Mouse (Mus musculus): ENCODE results near the gene Olfr110. TPM values are rescaled to one million over a fixed set of nuclear protein-coding genes. Genes with fewer than 3 reads are reported as not detected.
"Not testable (repeated sequence)": the region's sequence is repeated elsewhere in the genome, so short reads cannot be mapped to it uniquely, and the experiment has no call there.

The Olfr110 gene
- not detected for total RNA-seq (2021)
- 0.09 and 0.11 TPM in 2 replicates for polyA plus RNA-seq (2012; rRNA removed)
- long read RNA-seq = 0 reads

DNA sequence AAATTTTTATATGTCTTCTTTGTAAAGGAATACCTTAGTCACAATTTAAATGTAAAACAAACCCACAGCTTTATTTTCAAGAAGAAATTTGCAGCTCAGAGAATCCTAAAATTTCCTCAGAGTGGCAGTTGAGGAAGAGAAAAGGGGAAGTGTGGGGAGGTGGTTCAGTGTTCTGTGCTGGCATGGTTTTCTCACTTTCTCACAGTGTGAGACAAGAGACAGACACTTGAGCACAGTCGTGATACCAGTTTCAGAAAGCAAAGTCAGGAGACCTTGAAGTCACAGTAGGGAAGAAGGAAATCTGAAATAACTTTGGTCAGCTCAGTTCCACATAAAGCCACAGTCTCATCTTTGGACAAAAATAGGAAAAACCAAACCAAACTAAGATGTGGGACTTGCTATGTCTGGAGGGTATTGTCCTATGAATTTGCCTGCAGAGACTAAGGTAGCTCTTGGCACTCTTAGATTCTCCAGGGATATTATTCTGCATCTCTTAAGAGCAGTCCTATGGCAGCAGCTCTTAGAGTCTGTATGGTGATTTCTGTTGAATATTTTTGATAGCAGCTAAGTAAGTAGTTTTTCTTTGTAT, at the start of gene Olfr110:
TSS of gene Olfr110 (plus strand) at position 539 of the 589 bp plus-strand sequence.
- DNase-seq = no peak

DNA sequence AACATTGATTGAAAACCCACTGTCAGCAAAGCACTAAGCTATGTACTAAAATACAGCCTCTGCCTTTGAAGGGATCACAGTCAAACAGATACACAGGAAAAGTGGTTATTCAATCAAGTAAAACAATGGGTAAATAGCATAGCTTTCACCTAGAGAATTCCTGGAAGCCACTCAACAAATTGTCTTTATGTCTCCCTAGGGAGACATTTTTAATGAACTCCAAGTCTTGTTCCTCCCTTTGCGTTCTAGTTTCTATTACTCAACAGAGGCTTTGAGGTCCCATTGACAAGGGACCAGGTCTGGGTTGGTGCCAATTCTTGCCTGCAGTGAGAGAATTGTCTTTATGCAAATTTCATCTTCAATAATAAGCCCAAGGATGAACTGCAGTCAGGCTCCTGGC, 47.1 kb upstream of the Olfr110 start, which contains the start of gene Olfr108:
TSS of gene Olfr108 (plus strand) at position 301 of the 400 bp plus-strand sequence.
- no peak for DNase-seq

DNA sequence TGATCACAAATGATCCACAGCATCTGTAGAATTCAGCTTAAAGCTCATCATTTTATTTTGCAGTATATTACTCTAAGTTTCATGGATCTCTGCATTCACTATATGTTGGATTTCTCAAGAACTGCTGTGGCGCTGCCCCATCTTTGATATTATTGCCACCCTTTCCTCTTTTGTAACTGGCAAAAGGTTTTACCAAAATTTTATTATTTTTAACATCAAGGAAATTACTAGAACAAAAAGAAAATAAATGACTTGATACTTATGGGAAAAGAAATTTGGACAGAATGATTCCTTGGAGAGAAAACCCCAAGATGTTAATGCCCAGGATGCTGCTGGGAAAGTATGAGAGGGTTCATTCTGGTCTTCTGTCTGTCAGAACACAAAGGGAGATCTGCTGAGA, 33.7 kb upstream of the Olfr110 start, which contains the start of gene Olfr109:
TSS of gene Olfr109 (plus strand) at position 301 of the 400 bp plus-strand sequence.
- DNase-seq = no peak

GRCm38 (mm10) chr17:37483452-37483851, 8.8 kb upstream of the Olfr110 start, which contains the start of gene H2-M2:
H2-M2 (minus strand) TSS chr17:37483552.
- DNase-seq = no peak

GRCm38 (mm10) chr17:37507730-37508129, 15.5 kb downstream of the Olfr110 start, which contains the start of gene Olfr111:
Olfr111 (plus strand) TSS chr17:37508030.
- no peak for DNase-seq

DNA sequence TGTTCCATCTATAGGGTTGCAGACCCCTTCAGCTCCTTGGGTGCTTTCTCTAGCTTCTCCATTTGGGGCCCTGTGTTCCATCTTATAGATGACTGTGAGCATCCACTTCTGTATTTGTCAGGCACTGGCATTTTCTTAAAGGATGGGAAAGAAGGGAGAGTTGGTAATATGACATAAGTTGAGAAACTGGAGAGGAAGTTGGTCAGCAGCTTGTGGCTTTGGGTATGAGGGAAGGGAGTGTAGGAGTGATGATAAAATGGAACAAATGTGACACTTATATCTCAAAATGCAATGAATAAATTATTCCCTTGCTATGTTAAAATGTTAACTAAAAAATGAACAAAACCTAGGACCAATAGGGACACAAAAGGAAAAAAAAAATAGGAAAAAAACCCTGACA, 32.3 kb downstream of the Olfr110 start:
- not testable (repeated sequence) for DNase-seq

DNA sequence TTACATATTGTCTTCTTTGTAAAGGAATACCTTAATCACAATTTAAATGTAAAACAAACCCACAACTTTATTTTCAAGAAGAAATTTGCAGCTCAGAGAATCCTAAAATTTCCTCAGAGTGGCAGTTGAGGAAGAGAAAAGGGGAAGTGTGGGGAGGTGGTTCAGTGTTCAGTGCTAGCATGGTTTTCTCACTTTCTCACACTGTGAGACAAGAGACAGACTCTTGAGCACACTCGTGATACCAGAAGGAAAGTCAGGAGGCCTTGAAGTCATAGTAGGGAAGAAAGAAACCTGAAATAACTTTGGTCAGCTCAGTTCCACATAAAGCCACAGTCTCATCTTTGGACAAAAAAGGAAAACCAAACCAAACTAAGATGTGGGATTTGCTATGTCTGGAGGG, 33.2 kb downstream of the Olfr110 start:
- not testable (repeated sequence) for DNase-seq

DNA sequence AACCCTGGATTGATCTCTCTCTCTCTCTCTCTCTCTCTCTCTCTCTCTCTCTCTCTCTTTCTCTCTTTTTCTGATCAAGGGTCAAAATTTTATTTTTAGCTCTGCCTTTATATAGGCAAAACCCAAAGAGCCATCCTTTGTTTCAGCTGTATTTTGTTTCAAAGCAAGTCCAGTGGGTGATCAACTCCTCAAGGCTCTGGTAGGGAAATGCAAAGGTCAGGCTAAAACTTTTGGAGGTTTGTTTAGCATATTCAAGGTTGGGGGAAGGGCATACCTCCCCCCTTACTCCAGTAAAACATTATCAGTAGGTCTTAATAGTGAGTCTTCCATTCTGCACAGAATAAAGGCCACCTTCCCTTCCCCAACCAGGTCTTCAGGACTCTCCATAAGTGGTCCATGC, 42.9 kb downstream of the Olfr110 start:
- no peak for DNase-seq

DNA sequence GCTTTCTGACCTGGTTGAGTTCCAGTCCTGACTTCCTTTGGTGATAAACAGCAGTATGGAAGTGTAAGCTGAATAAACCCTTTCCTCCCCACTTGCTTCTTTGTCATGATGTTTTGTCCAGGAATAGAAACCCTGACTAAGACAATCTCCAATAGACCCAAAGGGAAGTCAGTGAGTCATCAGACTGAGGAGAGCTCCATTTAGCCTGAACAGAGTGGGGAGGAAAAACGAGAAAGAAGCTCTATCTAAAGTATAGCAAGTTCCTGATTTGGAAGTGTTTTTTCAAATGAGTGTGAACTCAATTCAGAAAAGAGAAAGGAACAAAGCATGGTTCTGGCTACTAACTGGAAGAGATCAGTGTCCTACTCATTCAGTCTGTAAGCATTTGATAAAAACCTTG, 46.1 kb downstream of the Olfr110 start:
- DNase-seq = not testable (repeated sequence)

- no peak for DNase-seq
Observed at GRCm38 (mm10) chr17:37541454-37542119, 49.3 kb downstream of the Olfr110 start.

- no peak for DNase-seq
Observed at GRCm38 (mm10) chr17:37543800-37544435, 51.6 kb downstream of the Olfr110 start.

Other genes starting within 250 kb of the Olfr110 start
- gene Olfr98, start 228.7 kb upstream of the Olfr110 start, total RNA-seq (2021) = not detected
- not detected in 2 replicates for gene Olfr98, start 228.7 kb upstream of the Olfr110 start, polyA plus RNA-seq (2012; rRNA removed)
- gene H2-M3, start 222.2 kb upstream of the Olfr110 start, total RNA-seq (2021) = 1 to 10 TPM; 3.3 to 6.6 TPM
- 3.5 and 4.3 TPM in 2 replicates for gene H2-M3, start 222.2 kb upstream of the Olfr110 start, polyA plus RNA-seq (2012; rRNA removed)
- not detected for gene Olfr99, start 209.0 kb upstream of the Olfr110 start, total RNA-seq (2021)
- gene Olfr99, start 209.0 kb upstream of the Olfr110 start, polyA plus RNA-seq (2012; rRNA removed) = not detected in 2 replicates
- not detected for gene Olfr101, start 188.2 kb upstream of the Olfr110 start, total RNA-seq (2021)
- not detected in 2 replicates for gene Olfr101, start 188.2 kb upstream of the Olfr110 start, polyA plus RNA-seq (2012; rRNA removed)
- not detected for gene Olfr102, start 175.4 kb upstream of the Olfr110 start, total RNA-seq (2021)
- gene Olfr102, start 175.4 kb upstream of the Olfr110 start, polyA plus RNA-seq (2012; rRNA removed) = not detected in 2 replicates
- not detected for gene Olfr103, start 152.8 kb upstream of the Olfr110 start, total RNA-seq (2021)
- gene Olfr103, start 152.8 kb upstream of the Olfr110 start, polyA plus RNA-seq (2012; rRNA removed) = not detected in 2 replicates
- not detected for gene Olfr104-ps, start 132.9 kb upstream of the Olfr110 start, total RNA-seq (2021)
- not detected in 2 replicates for gene Olfr104-ps, start 132.9 kb upstream of the Olfr110 start, polyA plus RNA-seq (2012; rRNA removed)
- gene Olfr105-ps, start 113.4 kb upstream of the Olfr110 start, total RNA-seq (2021) = not detected
- gene Olfr105-ps, start 113.4 kb upstream of the Olfr110 start, polyA plus RNA-seq (2012; rRNA removed) = not detected in 2 replicates
- not detected for gene Olfr106-ps, start 102.1 kb upstream of the Olfr110 start, total RNA-seq (2021)
- gene Olfr106-ps, start 102.1 kb upstream of the Olfr110 start, polyA plus RNA-seq (2012; rRNA removed) = not detected in 2 replicates
- not detected for gene Olfr107, start 93.2 kb upstream of the Olfr110 start, total RNA-seq (2021)
- gene Olfr107, start 93.2 kb upstream of the Olfr110 start, polyA plus RNA-seq (2012; rRNA removed) = not detected in 2 replicates
- gene Olfr108, start 47.0 kb upstream of the Olfr110 start, total RNA-seq (2021) = not detected
- not detected in 2 replicates for gene Olfr108, start 47.0 kb upstream of the Olfr110 start, polyA plus RNA-seq (2012; rRNA removed)
- gene Olfr109, start 33.6 kb upstream of the Olfr110 start, total RNA-seq (2021) = not detected
- gene Olfr109, start 33.6 kb upstream of the Olfr110 start, polyA plus RNA-seq (2012; rRNA removed) = not detected in 2 replicates
- 1 to 10 TPM in 1 of 2 experiments, under 1 TPM in 1; 0.43 to 1.7 TPM for gene H2-M2, start 8.9 kb upstream of the Olfr110 start, total RNA-seq (2021)
- gene H2-M2, start 8.9 kb upstream of the Olfr110 start, polyA plus RNA-seq (2012; rRNA removed) = 0.62 and 0.90 TPM in 2 replicates
- under 1 TPM; 0.14 to 0.17 TPM for gene Olfr111, start 15.6 kb downstream of the Olfr110 start, total RNA-seq (2021)
- 0.09 and 0.73 TPM in 2 replicates for gene Olfr111, start 15.6 kb downstream of the Olfr110 start, polyA plus RNA-seq (2012; rRNA removed)
- gene Olfr112, start 77.0 kb downstream of the Olfr110 start, total RNA-seq (2021) = not detected
- gene Olfr112, start 77.0 kb downstream of the Olfr110 start, polyA plus RNA-seq (2012; rRNA removed) = not detected in 2 replicates
- gene Olfr113, start 85.2 kb downstream of the Olfr110 start, total RNA-seq (2021) = not detected
- not detected in 2 replicates for gene Olfr113, start 85.2 kb downstream of the Olfr110 start, polyA plus RNA-seq (2012; rRNA removed)
- gene Olfr114, start 100.3 kb downstream of the Olfr110 start, total RNA-seq (2021) = not detected
- gene Olfr114, start 100.3 kb downstream of the Olfr110 start, polyA plus RNA-seq (2012; rRNA removed) = not detected in 2 replicates
- gene Olfr115, start 134.6 kb downstream of the Olfr110 start, total RNA-seq (2021) = not detected
- gene Olfr115, start 134.6 kb downstream of the Olfr110 start, polyA plus RNA-seq (2012; rRNA removed) = not detected in 2 replicates
- gene Olfr116, start 134.7 kb downstream of the Olfr110 start, total RNA-seq (2021) = not detected
- not detected in 2 replicates for gene Olfr116, start 134.7 kb downstream of the Olfr110 start, polyA plus RNA-seq (2012; rRNA removed)
- not detected for gene Olfr117, start 171.3 kb downstream of the Olfr110 start, total RNA-seq (2021)
- not detected in 2 replicates for gene Olfr117, start 171.3 kb downstream of the Olfr110 start, polyA plus RNA-seq (2012; rRNA removed)
- not detected for gene Olfr118, start 174.5 kb downstream of the Olfr110 start, total RNA-seq (2021)
- not detected in 2 replicates for gene Olfr118, start 174.5 kb downstream of the Olfr110 start, polyA plus RNA-seq (2012; rRNA removed)
- gene Olfr119, start 204.1 kb downstream of the Olfr110 start, total RNA-seq (2021) = not detected
- gene Olfr119, start 204.1 kb downstream of the Olfr110 start, polyA plus RNA-seq (2012; rRNA removed) = not detected in 2 replicates
- not detected for gene Olfr120, start 229.3 kb downstream of the Olfr110 start, total RNA-seq (2021)
- gene Olfr120, start 229.3 kb downstream of the Olfr110 start, polyA plus RNA-seq (2012; rRNA removed) = not detected in 2 replicates

Measured in adrenal gland, adult 2 months (tissue).